In the genomic region with DNA sequence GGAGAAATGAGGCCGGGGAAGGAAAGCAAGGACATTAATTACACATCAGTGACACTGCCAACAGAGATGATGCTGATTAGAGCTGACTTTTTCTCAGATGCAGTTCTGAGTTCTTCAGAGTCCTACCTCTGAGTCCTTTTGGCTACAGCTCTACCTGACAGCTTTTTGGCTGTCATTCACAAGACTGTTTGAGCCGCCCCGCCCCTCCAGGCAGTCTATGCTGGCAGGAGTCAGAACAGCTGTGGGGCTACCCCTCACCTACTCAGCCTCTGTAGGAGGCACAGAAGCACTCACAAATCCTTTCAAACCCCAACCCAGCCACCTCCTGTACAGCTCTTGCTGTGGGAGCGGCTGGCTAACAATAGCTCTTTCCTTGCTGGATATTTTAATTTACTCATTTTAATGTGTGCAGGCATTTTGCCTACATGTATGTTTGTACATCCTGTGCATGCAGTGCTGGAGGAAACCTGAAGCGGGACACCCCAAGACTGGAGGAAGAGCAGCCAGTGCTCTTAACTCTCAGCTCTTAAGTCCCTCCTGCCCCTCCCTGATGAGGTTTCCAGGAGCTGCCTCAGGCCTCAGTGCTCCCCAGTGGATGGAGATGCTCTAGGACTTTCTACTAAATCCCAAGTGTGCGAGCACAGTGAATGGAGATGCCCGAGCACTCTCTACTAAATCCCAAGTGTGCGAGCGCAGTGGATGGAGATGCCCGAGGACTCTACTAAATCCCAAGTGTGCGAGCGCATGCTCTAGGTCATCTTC, we compare ENCODE assay signal across 10 mouse cellular contexts. TPM values are rescaled to one million over a fixed set of nuclear protein-coding genes. Genes with fewer than 3 reads are reported as not detected.
DNase-seq lines count a peak whose midpoint lies in the region; ATAC-seq and TF ChIP-seq lines count a peak whose summit lies in the region.
"Had no signal": no experiment of that assay in that cellular context is flagged by ENCODE, and none has a peak within 500 bp of the region (broad histone marks: within the 10 kb centered on the region; RNA-seq: fewer than 3 reads in every experiment).

No protein-coding gene starts in this region.

- peak; percentile 40 for DNase-seq in cerebellum, adult 9-11 months
- no peak for DNase-seq in cerebellum, adult 8-10 months
- peak; percentile 24 to 50 for DNase-seq in left cerebral cortex, postnatal 25 days (ENCODE audit: low spot score in 2 of 2)
- DNase-seq in left cerebral cortex, adult 11 months (ENCODE audit: low spot score), result no peak
- DNase-seq in NIH3T3 (ENCODE audit: low read depth), result peak; percentile 73
- peak; percentile 56 for DNase-seq in limb, embryonic 14.5 days (ENCODE audit: low spot score)
- no peak for DNase-seq in embryo, embryonic 10.5 days (ENCODE audit: low spot score)
- no peak for DNase-seq in T-cell, adult 2 months (ENCODE audit: low spot score)

- H3K4me3 ChIP-seq in limb, embryonic 14.5 days (replicated peaks; ENCODE audit: low read length), result no peak overlapping the region
- H3K4me3 ChIP-seq: layer of hippocampus, adult 2 months; midbrain, embryonic 12.5 days had no signal

- no peaks in the 10 kb centered on the region for H3K9me3 ChIP-seq in limb, embryonic 14.5 days (ENCODE audit: control insufficient read depth, low read length)
- H3K9me3 ChIP-seq: midbrain, embryonic 12.5 days had no signal

- no peaks in the 10 kb centered on the region for H3K36me3 ChIP-seq in limb, embryonic 14.5 days (ENCODE audit: control insufficient read depth, insufficient read depth, low read length)
- H3K36me3 ChIP-seq: midbrain, embryonic 12.5 days had no signal

- intact Hi-C loops in left cerebral cortex, postnatal 25 days (cut with DNase I), result loop anchor here (5.0 kb wide), 1 partner anchor 43 kb away; no protein-coding TSS in a partner anchor

- H3K4me1 ChIP-seq in limb, embryonic 14.5 days (ENCODE audit: control insufficient read depth, insufficient read depth, low read length), result peaks cover 17% of the 10 kb centered on the region
- H3K4me1 ChIP-seq: midbrain, embryonic 12.5 days had no signal

- no peak overlapping the region for H3K27ac ChIP-seq in limb, embryonic 14.5 days (replicated peaks; ENCODE audit: low read depth, low read length)
- H3K27ac ChIP-seq: layer of hippocampus, adult 2 months; midbrain, embryonic 12.5 days had no signal

- H3K4me2 ChIP-seq in limb, embryonic 14.5 days (replicated peaks; ENCODE audit: low read depth, low read length, severe bottlenecking), result no peak overlapping the region
- H3K4me2 ChIP-seq: midbrain, embryonic 12.5 days had no signal

- H3K27me3 ChIP-seq in limb, embryonic 14.5 days (ENCODE audit: control insufficient read depth, insufficient read depth, low read length), result no peaks in the 10 kb centered on the region
- H3K27me3 ChIP-seq: midbrain, embryonic 12.5 days had no signal

- 74% methylated on average over 12 of the region's 12 CpGs for WGBS in limb, embryonic 14.5 days

- TF ChIP-seq POLR2A in limb, embryonic 14.5 days (IDR thresholded peaks at IDR 0.05; ENCODE audit: borderline replicate concordance, extremely low read depth, insufficient read depth, insufficient read length), result no peak

- no peak overlapping the region for H3K9ac ChIP-seq in limb, embryonic 14.5 days (ENCODE audit: low read depth, low read length, severe bottlenecking)
- H3K9ac ChIP-seq: midbrain, embryonic 12.5 days had no signal

- ATAC-seq in limb, embryonic 14.5 days (ENCODE audit: low FRiP score, low read depth), result no peak

RNA-seq across cellular contexts. Expression of gene Slc16a10, which starts 57.5 kb away (rescaled TPM):
- total RNA-seq in left cerebral cortex, postnatal 25 days (2021), result 1 to 10 TPM; 2.5 to 3.4 TPM
- 5.6 and 7.8 TPM in 2 replicates for polyA plus RNA-seq in limb, embryonic 14.5 days (2012; rRNA removed)
- polyA plus RNA-seq in limb, embryonic 14.5 days (2014; fragmentation: Nextera tagmentation; extraction: Ambion mirVana), result 8.7 and 9.6 TPM in 2 replicates

RNA-seq across cellular contexts. Expression of gene Mfsd4b1, which starts 59.4 kb away (rescaled TPM):
- under 1 TPM; 0.57 to 0.87 TPM for total RNA-seq in left cerebral cortex, postnatal 25 days (2021)
- polyA plus RNA-seq in limb, embryonic 14.5 days (2012; rRNA removed), result 0.16 and 0.20 TPM in 2 replicates
- 0.15 and 0.17 TPM in 2 replicates for polyA plus RNA-seq in limb, embryonic 14.5 days (2014; fragmentation: Nextera tagmentation; extraction: Ambion mirVana)
- polyA plus RNA-seq: midbrain, embryonic 12.5 days had no signal

Comparison
In these comparisons a context has a peak if more than half of its experiments do, and no peak if none do; other contexts are left out.
1. DNase-seq: peak in cerebellum, adult 9-11 months (single experiment), left cerebral cortex, postnatal 25 days (2 of 2), NIH3T3 (single experiment) and limb, embryonic 14.5 days (single experiment); none in cerebellum, adult 8-10 months (single experiment), left cerebral cortex, adult 11 months (single experiment), embryo, embryonic 10.5 days (single experiment) and T-cell, adult 2 months (single experiment).